Mouse (Mus musculus) embryo, embryonic 10 days (tissue): Measurements from ENCODE around the gene Clnk.

Experiments used
- DNase-seq: peaks from one replicate; pipeline ENCODE4 v3.0.0-alpha.2; 2015; ENCODE audit warnings: low spot score

Gene Clnk

DNA sequence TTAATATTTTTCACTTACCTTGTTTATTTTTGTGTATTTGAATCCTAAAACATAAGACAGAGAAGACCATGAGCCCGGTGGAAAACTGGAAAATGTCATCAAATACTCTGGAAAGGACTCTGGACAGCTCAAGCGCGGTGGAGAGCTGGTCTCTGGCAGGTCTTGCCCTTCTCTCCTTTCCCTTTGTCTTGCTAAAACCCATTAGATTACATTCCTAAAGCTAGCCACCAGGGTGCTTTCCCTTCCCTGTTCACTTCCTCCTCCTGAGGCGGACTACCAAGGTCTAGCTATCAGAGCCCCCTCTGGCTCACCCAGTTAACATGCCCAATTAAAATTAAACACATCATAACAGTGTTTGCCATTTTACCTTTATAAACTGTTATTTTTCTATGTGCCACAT lies 123.9 kb downstream of the Clnk start:
- DNase-seq: no peak

DNA sequence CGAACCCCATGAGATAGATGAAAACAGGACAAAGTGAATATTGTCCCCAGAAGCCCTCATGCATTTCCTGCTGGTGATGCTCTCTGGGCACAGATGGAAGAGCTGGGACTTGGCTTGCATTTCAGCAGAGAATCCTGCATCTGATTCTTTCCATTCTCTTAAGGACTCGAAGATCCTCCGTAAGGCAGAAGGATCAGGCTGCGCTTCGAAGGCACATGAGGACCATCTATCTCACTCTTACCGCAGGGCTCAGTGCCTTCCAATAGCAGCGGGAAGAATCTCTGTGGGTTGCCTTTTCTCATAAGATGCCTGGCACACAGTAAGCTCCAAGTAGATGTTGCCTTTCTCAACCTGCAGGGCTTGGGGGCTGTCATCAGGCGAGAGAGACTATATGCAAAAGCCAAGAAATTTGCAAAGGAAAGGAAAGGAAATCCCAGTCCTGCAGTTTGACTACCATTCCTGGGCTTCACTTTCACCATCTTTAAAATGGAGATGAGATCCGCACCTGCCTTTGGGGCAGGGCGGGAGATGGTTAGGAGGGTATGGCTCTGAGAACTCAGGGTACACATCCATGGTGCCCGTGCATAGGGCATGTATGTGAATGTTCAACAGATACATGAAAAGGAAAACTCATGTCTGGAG lies 167.6 kb downstream of the Clnk start:
- DNase-seq: no peak

DNA sequence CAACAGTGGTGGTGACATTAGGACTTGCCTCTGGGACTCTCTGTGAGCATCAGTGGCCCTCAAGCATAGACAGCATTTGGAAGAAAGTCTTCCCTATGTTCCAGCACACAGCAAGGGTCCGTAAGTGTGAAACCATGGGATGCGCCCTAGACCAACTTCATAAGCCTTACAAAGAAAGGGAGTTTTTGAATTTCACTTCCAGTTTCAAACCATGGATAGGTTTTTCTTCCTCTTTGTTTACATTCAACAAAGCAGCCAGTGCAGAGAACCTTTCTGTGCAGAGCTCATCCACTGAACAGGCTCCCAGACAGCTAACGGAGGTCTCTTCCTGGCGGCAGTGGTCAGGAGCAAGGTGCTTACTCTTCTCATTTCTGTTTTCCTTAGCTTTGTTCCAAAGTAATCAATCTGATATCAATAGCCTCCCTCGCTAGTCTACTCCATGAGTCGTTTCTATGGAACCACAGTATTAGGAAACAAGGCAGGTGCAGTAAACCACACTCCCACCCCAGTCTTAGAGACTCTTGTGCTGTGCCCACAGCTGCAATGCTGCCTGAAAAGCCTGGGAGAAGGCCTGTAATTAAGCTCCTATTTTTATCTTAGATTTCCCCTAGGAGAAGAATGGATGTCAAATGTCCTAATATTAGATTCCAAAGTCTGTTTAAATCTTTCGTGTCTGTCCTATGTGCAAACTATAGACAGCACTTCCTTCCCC lies 169.1 kb downstream of the Clnk start:
- DNase-seq: no peak

DNA sequence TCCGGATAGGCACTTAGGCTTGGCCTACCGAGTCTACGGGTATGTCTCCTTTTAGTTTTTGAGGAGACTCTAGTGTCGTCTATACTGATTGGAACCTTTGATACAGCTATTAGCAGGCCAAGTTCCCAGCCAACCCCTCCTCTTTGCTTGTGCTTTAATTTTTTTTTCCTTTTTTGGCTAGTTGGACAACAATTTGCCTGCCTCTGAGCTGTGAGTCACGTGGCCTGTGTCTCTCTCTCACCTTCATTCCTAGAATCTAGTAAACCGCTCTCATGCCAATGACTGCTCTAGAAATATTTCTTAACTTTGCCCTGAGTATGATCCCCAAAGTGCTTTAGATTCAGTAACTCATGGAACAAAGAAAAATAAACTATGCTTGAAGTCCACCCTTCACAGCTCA lies 173.7 kb downstream of the Clnk start:
- DNase-seq: no peak

DNA sequence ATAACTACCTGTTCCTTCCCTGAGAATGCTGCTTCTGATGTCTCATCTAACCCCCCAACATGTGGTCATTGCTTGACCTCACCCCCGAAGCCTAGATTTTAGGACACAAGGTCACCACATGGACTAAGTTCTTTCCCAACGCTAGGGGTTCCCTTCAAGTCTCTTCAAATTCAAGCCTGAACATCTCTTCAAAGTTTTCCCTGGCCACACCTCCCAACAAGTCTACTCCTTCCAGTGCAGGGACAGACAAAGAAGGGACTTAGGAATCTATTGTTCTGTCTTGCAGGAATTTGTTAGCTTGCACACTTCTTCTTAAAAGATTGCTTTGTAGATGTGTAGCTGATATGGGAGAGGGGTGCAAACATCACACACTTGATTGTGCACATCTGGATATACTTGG lies 174.5 kb downstream of the Clnk start:
- DNase-seq: no peak

DNA sequence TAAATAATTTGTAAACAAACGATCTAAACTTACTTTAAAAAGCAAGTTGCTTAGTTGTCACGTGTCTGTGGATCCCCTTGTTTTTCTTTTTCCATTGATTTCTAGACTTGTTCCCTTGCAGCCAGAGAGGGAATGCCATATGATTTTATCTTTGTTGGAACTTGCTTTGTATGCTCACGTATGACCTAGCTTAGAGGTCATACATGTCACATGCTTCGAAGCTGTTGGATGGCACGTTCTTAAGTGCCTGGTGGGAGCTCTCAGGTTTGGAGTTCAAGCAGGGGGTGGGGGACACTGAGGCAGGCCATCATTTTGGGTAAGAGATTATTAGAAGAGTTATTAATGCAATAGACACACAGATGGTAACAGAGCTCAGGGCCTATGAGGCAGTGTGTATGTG lies 178.1 kb downstream of the Clnk start:
- no peak for DNase-seq

DNA sequence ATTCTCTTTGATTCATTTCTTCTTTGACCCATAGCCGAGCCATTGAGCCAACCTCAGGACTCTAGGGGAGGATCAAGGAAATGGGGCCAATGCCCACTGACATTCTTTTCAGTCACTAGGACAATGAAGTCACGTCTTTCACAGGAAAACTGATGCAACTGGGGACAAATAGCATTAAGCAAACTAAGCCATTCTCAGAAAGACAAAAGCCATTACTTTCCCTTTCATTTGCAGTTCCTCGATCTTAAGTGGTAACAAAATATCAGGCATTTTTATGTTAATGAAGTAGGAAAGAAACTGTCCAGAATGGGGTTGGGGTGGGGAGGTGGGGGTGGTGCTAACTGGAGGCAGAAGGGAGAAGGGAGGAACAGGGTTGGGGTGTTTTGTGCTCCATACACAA lies 178.6 kb downstream of the Clnk start:
- no peak for DNase-seq

DNA sequence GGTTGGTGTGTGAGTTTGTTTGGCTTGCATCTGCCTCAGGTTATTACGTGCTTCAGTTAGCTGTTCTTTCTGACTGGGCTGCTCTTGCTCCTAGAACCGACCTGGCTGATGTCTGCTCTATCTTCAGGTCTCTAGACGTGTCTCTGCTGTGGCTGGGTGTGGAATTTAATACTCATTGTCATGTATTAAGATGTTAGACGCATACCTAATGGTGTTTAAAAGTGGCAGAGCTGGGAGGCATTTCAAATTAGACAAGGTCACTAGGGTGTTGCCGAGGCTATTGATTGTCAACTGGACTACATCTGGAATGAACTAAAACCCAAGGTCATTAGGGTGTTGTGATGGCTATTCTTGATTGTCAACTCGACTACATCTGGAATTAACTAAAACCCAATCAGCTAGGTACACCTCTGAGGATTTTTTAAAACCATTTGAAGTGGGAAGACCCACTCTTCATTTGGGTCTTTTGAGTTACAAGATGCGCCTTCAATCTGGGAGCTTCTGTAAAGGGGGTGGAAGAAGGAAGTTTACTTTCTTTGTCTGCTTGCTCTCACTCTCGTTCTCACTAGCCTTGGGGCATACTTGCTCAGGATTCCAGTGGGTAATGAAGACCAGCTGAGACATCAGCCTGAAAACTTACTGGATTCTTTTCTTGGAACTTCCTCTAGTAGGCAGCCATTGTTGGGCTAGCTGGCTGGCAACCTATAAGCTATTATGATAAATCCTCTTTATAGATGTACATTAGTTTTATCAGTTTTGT lies 179.8 kb downstream of the Clnk start:
- DNase-seq: peak; percentile 65

DNA sequence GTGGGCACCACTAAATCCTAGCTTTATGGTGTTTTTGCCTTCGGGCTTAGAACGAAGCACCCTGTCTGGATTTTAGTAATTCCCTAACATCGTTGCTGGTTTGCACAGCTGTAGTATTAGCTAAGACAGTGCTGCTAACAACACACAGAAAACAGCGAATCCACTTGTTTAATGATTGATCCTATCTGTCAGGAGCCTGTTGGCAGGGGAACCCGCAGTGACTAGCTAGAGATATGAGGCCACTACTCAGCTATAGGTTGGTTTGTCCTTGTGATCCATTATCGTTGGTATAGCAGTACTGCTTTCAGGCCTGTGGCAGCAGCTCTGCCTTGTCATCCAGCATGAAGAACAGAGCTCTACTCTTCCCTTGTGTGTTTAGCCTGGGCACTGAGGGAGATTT lies 183.8 kb downstream of the Clnk start:
- DNase-seq: no peak

DNA sequence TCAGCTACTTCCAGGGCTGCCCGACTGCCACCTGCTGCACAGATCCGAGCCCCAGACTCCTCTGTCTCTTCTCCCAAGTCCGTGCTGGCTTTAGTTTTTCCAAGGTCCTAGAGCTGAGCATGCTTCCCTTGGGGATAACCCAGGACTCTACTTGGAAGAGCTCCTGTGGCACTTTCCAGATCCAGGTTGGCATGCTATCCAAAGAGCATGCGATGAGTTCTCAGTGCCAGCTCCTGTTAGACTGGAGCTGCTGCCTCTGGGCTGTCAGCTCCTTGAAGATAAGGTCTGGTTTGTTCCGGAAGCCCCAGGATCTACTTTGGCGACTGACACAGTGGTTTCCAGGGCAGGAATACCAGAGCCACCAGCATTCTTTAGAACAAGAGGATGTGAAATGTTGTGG lies 187.4 kb downstream of the Clnk start:
- DNase-seq: no peak

DNA sequence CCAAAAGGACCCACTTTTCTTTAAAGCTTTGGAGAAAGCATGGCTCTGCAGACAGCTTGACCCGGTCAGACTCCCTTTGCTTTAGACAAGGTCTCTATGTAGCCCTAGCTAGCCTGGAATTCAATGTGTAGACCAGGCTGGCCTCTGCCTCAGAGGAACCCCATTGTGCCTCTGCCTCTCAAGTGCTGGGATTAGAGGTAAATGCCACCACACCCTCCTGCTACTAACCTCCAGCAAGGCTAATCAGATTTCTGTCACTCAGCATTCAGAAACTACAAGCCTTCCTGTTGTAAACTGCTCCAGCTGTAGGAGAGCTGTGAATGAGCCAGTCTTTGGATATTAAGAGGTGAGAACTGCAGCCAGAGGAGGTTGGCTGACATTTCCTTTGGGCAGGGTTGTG lies 188.9 kb downstream of the Clnk start:
- DNase-seq: no peak

DNA sequence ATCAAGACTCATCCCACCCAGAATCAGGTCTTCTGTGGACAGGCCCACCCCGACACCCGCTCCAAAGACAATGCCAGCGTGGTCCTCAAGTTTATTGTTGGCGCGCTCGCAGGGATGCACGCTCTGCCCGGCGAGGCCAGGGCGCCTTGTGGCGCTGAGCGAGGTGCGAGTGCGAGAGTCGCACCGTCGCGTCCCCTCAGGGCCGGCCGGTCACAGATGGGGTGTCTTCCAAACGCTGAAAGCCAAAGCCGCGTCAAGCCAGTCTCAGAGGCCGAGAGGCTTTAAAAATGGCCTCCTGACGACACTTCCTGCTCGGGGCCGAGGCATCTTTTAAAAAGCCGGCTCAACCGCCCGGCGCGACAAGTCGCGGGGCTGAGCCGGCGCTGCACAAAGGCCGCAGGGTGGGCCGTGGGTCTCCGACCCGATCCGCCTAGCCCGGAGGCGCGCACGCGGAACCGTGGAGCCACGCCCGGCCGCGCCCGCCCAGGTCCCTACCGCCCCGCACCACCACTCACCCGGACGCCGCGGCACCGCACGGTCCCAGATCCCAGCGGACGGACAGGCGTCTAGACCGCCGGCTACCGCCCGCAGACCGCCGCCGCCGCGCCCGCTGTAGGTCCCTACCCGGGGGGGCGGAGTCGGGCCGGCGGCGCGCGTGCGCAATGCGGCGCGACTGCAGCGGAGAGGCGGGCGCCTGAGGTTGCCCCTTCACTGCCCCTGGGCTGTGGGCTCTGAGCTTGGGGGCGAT lies 192.3 kb downstream of the Clnk start, which contains the start of gene Zfp518b:
TSS of gene Zfp518b (minus strand) at position 663 of the 748 bp plus-strand sequence.
- peak; percentile 81 for DNase-seq

DNA sequence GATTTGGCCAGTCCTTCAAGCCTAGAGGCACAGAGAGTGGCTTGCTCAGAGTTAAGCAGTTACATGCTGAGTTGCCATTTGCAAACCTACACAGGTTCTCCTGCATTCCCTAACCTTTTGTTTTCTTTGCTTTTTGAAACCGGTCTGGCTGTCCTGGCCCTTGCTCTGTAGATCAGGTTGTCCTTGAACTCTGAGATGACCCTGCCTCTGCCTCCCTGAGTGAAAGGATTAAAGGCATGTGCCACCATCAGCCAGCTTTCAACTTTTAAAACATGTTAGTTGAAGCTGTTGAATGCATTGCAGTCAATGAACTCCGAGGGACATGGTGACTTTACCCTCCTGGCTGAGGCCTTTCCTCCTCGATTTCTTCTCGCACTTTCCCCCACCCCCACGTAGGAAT lies 217.8 kb downstream of the Clnk start:
- DNase-seq: no peak
